Mouse (Mus musculus): ENCODE results near the gene Ethe1.

The Ethe1 gene

DNA sequence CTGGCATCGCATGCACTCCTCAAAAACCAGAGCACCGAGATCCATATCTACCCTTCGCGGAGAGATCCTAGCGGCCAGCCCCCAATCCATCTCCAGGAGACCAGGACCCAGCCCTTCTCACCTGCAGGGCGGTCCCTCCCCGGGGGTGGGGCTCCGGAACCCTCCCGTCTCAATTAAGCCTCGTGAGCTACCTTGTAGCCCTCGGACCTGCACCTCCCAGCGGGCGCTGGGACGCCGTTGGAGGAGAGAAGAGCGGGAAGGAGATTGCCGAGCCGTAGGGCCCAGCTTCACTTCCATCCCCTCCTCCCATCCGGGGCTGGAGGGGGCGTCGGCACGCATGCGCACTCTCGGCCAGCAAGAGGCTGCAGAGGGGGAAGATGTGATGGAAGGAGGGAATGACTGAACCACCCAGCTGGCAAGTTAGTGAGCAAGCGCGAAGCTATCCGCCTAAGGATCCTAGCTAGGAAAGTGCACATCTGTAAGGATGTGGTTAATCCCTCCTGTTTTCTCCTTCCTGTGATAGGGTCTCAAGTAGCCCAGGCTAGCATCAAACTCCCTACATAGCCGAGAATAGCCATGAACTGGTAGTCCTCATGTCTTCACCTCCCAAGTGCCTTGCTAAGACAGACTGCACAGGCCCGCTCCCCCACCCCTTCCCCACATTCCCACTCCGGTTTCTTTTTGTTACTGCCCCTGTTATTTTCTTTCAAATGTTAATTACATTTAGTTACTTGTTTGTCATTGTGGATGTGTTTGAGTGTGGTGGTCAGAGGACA is at the start of gene Ethe1, which contains the start of gene Zfp575:
TSS of gene Ethe1 (plus strand) at position 214 of the 776 bp plus-strand sequence.
TSS of gene Zfp575 (minus strand) at position 312 of the 776 bp plus-strand sequence.
- peak; percentile 27 for DNase-seq

- DNase-seq = peak; percentile 70
Observed at GRCm38 (mm10) chr7:24537591-24537990, 49.8 kb upstream of the Ethe1 start.

DNA sequence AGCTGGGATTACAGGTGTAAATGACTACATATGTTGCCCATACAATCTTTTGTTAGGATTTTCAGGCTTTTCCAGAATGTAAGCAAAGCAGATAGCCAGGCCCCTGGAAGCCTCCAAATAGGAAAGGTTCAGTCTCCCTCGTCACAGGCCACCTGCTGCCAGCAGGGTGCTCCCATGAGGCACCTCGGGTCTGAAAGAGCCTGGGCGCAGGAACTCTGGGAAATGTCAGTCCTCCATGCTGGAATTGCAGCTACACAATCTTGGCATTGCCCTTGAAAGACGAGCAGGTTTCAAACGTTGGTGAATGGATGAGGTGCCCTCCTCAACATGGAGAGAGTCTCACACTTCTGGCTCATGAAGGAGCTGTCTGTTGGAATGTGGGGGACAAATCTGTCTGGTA is 49.2 kb upstream of the Ethe1 start:
- no peak for DNase-seq

DNA sequence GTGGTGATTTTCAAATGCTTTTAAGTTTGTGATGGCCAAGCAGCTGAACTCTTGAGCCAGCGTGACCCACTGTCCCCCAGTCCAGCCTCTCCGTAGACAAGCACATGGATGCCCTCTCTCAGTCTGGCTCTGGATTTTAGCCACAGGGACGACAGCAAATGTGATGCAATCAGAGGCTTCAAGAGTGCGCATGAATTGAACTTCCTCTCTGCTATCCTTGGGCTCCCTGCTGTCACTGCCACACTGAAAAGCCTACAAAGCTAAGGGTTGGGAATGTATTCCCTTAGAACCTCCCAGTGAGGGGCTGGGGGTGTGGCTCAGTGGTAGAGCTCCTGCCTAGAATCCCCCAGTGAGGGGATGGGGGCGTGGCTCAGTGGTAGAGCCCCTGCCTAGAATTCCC is 48.6 kb upstream of the Ethe1 start:
- no peak for DNase-seq

DNA sequence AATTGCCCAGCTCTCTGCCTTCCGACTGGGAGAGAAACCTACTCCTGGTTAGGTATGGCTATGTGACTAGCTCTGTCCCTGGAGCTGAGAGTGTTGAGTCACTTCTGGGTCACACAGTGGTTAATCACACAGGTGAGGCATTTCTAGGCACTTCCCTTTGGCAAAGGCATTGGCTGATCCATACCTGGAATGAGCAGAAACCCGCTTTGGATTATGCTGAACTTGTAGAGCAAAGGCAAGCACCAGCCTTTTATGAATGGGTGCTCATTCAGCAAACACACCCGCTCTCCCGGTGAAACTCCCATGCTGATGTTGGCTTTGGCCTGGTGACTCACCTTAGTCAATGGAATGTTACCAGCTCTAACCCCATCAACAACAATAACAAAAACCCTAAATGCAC is 47.7 kb upstream of the Ethe1 start:
- DNase-seq = no peak

DNA sequence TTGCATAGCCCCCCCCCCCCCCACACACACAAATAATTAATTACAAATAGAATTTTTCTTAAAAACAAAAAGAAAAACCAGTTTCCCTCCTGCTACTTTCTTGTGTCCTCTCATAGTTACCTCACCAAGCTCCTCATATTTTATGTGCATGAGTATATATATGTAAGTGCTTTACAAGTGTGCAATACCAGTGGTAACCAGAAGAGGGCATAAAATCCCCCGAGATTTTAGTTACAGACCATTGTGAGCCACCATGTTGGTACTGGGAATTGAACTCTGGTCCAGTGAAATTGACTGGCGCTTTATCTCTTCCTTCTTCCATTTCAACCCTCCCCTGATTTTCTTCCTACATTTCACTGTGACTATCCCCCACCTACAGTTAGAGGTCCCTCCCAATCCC is 42.8 kb upstream of the Ethe1 start:
- DNase-seq = no peak

DNA sequence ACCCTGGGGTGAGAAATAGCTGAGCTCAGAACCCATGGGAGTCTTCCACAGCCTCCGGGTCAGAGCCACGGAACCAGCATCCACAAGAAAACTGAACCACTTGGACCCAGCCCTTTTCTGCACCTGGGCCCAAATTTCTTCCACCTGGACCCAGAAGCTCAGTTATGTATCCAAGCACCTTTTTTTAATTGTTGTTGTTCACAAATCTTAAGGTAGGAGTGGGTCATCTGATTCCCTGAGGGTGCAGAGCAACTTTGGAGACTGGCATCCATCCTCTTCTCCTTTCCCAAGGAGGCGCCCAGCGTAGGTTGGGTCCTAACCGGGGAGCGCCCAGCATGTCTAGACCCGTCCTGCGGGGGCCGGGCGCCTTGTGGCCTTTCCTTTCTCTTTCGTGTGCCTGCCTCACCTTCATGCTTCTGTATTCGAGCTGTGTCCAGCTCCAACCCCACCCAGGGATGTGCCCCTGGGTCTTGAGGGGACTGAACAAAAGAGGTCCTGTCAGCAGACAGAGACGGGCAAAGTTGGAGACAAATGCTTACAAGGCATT is 41.2 kb upstream of the Ethe1 start, which contains the start of the genes Pinlyp and Xrcc1:
TSS of gene Pinlyp (minus strand) at position 51 of the 547 bp plus-strand sequence.
TSS of gene Xrcc1 (plus strand) at position 222 of the 547 bp plus-strand sequence.
- DNase-seq = no peak

DNA sequence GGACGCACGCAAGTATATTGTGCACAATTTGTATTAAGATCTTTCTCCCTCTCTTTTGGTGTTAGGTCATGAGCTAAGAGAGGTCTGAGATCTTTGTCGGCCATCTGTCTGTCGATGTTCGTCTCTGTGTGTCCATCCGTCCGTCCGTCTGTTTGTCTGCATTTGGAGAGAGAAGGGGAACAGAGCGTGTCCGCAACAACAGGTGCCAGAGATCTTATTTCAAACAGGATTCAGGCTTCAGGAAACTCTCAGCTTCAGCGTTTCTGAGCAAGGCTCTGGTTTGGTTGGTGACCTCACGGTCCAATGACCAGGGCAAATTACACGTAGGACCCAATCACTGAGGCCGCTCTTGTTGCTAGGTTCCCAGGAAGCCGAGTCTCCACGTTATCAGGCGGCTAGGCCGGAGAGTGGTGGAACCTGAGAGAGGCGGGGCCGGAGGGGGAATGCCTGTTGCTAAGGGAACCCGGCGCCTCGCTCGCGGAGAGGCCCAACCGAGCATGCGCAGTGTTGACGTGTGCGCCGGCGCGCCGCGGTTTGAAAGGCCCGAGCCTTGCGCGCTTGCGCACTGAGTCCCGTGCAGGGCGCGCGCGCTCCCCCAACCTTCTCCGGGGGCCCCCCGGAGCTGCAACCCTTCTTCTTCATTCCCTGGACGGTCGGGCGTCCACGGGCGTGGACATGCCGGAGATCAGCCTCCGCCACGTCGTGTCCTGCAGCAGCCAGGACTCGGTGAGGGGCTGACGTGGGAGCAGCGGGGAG is 40.5 kb upstream of the Ethe1 start:
- DNase-seq = peak; percentile 99

GRCm38 (mm10) chr7:24547534-24548036 is 39.8 kb upstream of the Ethe1 start:
- DNase-seq = no peak

DNA sequence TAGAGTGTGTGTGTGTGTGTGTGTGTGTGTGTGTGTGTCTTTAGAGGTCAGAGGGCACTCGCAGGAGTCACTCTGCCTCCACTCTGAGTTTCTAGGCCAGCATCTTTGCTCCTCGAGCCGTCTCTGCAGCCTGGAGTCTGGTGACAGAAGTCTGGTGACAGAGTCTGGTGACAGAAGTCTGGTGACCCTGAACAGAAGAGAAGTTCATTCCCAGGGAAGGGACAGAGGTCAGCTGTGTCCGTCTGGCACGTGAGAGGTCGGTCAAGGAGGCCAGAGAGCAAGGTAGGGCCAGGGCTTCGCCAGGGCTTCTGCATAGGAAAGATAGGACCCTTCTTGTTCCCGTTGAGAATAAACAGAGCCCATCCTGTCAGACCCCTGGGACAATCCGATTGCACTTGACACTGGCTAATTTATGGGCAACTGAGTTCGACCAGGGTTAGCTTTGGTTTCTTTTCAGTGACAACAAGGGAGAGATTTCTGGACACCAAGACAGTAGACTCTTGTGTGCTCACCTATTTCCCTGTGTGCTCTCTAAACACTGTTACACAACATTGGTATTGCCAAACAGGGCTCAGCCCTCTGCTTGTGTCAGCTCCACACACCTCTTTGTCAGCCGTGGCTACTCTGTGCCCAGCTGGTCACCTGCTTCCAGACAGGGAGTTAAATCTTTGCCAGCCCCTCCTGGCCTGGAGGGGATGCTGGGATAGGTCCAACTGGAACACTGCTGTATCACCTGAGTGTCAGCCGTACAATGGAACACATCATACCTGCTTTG is 35.2 kb upstream of the Ethe1 start:
- no peak for DNase-seq

DNA sequence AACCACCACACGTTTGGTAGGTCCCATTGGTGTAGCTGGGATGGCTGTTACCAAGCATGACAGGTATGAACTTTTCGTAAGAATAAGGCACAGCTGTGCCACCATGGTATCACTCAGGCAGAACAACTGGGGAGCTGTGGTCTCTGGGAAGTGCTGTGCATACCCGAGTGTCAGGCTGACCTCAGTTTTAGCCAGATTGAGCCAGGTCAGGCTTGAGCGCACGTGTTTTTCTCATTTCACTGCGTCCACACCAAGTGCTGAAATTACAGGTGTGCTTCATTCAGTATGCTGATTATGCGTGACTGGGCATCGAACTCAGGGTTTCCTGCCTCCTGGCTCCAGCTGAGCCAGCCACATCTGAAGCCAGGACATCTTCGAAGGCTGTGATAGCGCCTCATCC is 31.6 kb upstream of the Ethe1 start:
- no peak for DNase-seq

DNA sequence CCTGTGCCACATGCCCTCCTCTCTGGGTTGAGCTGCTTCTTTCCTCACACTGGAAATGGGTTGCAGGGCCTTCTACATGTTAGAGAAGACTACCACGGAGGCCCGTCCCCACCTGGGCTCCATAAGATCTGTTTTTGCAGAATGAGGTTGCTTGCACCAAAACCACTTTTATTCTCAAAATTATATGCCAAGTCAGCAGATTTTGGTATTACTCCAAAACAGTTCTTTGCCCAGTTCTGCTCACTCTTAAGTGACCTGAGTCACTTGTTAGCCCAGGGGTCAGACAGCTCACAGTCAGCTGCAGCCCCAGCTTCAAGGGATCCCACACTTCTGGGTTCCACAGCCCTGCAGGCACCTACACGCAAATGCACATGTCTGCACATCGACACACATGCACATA is 25.9 kb upstream of the Ethe1 start:
- no peak for DNase-seq

DNA sequence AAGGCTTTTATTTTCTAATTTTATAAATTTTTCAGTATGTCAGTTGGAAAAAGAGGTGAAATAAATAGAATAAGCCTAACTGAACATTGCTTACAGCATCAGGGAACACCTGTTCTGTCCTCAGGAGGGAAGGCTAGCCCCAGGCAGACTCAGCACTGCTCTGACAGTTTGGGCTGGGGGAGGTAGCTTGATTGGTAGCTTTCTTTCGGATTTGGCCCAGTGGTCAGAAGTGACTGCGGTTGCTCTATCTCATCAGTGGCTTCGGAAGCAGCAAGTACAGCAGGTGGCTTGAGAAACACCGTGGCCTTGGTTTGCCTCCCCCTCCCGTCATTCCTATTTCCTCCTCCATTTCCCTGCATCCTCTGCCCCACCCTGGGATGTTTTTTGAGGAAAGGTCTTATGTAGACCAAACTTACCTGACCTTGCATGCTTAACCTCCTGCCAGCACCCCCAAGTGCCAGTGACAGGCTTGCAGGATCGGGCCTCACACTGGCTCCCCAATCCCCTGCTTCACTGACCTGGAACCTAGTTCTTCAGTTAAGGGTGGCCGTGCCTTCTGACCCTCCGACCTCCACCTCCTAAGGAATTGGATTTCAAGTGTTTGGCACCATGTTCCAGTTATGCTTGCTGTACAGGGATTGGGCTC is 24.0 kb upstream of the Ethe1 start:
- DNase-seq = no peak

DNA sequence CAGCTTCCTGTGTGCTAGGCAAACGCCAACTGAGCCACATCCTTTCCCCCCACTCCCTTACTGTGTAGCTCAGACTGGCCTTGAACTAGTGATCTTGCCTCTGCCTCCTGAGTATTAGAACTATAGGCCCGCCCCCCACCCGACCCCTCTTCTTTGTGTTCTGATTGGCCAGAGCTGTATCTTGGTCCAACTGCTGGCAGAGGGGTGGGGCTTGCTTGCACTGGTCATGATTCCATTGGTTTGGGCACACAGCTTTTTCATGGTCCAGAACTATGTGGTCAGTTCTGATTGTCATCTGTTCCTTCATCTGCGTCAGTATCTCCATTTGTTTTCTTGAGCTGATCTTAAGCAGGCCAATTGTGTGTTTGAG is 23.5 kb upstream of the Ethe1 start:
- DNase-seq = no peak

GRCm38 (mm10) chr7:24564607-24565265 is 22.6 kb upstream of the Ethe1 start:
- DNase-seq = peak; percentile 76

DNA sequence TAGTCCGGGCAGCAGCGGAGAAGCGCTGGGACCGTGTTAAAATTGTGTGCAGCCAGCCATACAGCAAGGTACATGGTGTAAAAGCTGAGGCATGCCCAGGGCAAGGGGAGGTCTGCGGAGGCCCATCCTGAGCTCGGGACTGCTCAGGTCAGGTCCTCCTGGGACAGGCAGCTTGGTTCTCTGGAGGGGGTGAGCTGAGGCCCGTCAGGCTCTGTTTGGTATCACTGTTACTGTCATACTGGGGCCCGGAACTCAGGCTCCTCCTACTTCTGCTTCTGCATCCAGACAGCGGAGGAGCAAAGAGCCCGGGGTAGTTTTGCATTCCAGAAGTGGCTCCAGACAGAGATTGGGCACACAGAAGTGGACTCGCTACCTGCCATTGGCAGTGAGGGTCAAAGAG is 21.7 kb upstream of the Ethe1 start:
- DNase-seq = no peak

GRCm38 (mm10) chr7:24566206-24566605 is 21.1 kb upstream of the Ethe1 start:
- DNase-seq = no peak

GRCm38 (mm10) chr7:24568512-24568911 is 18.8 kb upstream of the Ethe1 start:
- no peak for DNase-seq

DNA sequence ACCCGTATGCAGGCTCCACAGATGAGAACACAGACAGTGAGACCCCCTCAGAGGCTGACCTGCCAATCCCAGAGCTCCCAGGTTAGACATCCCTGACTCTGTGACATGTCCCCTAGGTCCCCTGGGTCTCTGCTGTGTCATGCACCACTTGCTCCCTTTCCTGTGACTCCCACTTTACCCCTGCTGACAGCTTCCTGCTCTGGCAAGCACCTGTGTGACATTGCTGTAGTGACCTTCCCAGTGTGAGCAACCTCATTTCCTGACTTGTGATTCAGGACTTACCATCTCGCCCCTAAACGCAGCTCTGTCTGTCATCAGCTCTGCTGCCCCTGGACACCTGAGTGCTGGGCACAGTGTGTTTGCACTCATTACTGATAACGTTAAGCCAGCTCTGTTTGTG is 16.3 kb upstream of the Ethe1 start:
- DNase-seq = no peak

DNA sequence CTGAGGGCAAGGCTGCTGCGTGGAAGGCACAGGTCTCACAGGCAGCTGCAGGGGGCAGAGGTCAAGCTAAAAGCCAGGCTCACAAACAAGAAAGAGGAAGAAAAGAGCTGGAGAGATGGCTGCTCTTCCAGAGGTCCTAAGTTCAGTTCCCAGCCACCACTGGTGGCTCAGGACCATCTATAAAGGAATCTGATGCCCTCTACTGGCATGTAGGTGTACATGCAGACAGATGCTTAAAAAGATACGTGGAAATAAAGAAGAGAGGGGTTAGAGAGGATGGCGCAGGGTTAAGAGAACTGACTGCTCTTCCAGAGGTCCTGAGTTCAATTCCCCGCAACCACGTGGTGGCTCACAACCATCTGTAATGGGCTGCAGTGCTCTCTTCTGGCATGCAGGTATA is 14.9 kb upstream of the Ethe1 start:
- DNase-seq = no peak

- no peak for DNase-seq
Observed at GRCm38 (mm10) chr7:24574224-24574796, 13.0 kb upstream of the Ethe1 start.

Measured in cerebellum, adult 8-10 months (tissue).